Comparison of ENCODE assay signal across 9 mouse cellular contexts in the genomic region with DNA sequence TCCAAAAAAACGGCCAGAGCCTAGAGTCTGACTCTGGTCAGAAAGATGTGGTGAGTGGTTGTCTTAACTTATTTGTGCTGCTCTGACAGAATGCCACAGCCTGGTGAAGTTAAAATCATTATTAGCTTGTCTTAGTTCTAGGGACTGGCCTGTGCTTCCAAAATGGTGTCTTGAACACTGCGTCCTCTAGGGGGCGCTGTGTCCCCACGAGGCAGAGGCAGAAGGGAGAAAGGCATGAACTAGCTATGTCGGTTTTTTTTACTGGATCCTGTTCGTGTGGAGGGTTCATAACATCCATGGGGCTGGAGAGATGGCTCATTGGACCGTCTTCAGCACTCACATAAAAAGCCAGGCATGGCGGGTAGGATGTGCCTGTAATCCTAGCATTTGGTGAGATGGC. TPM values are rescaled to one million over a fixed set of nuclear protein-coding genes. Genes with fewer than 3 reads are reported as not detected.
DNase-seq lines count a peak whose midpoint lies in the region; ATAC-seq and TF ChIP-seq lines count a peak whose summit lies in the region.
"Had no signal": no experiment of that assay in that cellular context is flagged by ENCODE, and none has a peak within 500 bp of the region (broad histone marks: within the 10 kb centered on the region; RNA-seq: fewer than 3 reads in every experiment).

No protein-coding gene starts in this region.

- H3K4me1 ChIP-seq in forebrain, embryonic 10.5 days = peaks cover 10% of the 10 kb centered on the region; the same call in 1 of the 2 replicates
- H3K4me1 ChIP-seq in forebrain, embryonic 16.5 days (replicated peaks; ENCODE audit: control insufficient read depth, insufficient read depth, low read length) = no peaks in the 10 kb centered on the region
- no peaks in the 10 kb centered on the region for H3K4me1 ChIP-seq in thymus, adult 2 months (replicated peaks; ENCODE audit: control insufficient read depth, insufficient read depth, low read length)

- no peak overlapping the region for H3K9ac ChIP-seq in forebrain, embryonic 16.5 days (replicated peaks; ENCODE audit: low read depth, low read length)

- no peaks in the 10 kb centered on the region for H3K36me3 ChIP-seq in forebrain, embryonic 10.5 days (replicated peaks)
- no peaks in the 10 kb centered on the region for H3K36me3 ChIP-seq in forebrain, embryonic 16.5 days (ENCODE audit: control insufficient read depth, insufficient read depth)
- no peaks in the 10 kb centered on the region for H3K36me3 ChIP-seq in thymus, adult 2 months (ENCODE audit: control insufficient read depth, insufficient read depth, low read length)

- H3K4me3 ChIP-seq in forebrain, embryonic 10.5 days = no peak overlapping the region
- H3K4me3 ChIP-seq in forebrain, embryonic 16.5 days (replicated peaks; ENCODE audit: low read length) = no peak overlapping the region
- no peak overlapping the region for H3K4me3 ChIP-seq in thymus, adult 2 months (ENCODE audit: control insufficient read depth, insufficient read depth, low read length)

- no peaks in the 10 kb centered on the region for H3K9me3 ChIP-seq in forebrain, embryonic 10.5 days
- no peaks in the 10 kb centered on the region for H3K9me3 ChIP-seq in forebrain, embryonic 16.5 days (ENCODE audit: control insufficient read depth, low read length)

- TF ChIP-seq CTCF in thymus, adult 2 months (IDR thresholded peaks at IDR 0.05; ENCODE audit: borderline replicate concordance, control insufficient read depth, extremely low read depth, insufficient read depth, low read length, poor library complexity) = peak; percentile 68; the same call in 1 of the 2 replicates

- no peak for TF ChIP-seq POLR2A in thymus, adult 2 months (IDR thresholded peaks at IDR 0.05; ENCODE audit: control insufficient read depth, extremely low read depth, insufficient read depth, low read length, poor library complexity)

- H3K27me3 ChIP-seq in forebrain, embryonic 10.5 days (ENCODE audit: poor library complexity, severe bottlenecking) = no peaks in the 10 kb centered on the region
- H3K27me3 ChIP-seq in forebrain, embryonic 16.5 days (replicated peaks; ENCODE audit: control insufficient read depth, insufficient read depth, low read length) = no peaks in the 10 kb centered on the region
- H3K27me3 ChIP-seq in thymus, adult 2 months (ENCODE audit: control insufficient read depth, insufficient read depth, low read length) = no peaks in the 10 kb centered on the region

- H3K4me2 ChIP-seq in forebrain, embryonic 16.5 days (ENCODE audit: low read length) = no peak overlapping the region

- H3K27ac ChIP-seq in forebrain, embryonic 10.5 days = no peak overlapping the region
- no peak overlapping the region for H3K27ac ChIP-seq in forebrain, embryonic 16.5 days (ENCODE audit: low read length)
- H3K27ac ChIP-seq in thymus, adult 2 months (ENCODE audit: control insufficient read depth, insufficient read depth, low read length) = no peak overlapping the region

- WGBS in forebrain, embryonic 10.5 days = 35% methylated on average over 8 of the region's 8 CpGs
- WGBS in forebrain, embryonic 16.5 days = 31% methylated on average over 8 of the region's 8 CpGs
- 34% methylated on average over 8 of the region's 8 CpGs for WGBS in thymus, adult 2 months

- no peak for ATAC-seq in forebrain, embryonic 16.5 days
- peak; percentile 45; the same call in 1 of the 2 replicates for ATAC-seq in megakaryocyte, adult 5-6 weeks (ENCODE audit: poor library complexity, severe bottlenecking)

- DNase-seq in forebrain, embryonic 10.5 days (ENCODE audit: extremely low spot score, low spot score) = peak; percentile 52
- peak; percentile 60 for DNase-seq in thymus, adult 2 months
- DNase-seq in thymus, adult 18-20 months = no peak
- DNase-seq in embryo, embryonic 10 days (ENCODE audit: low spot score) = peak; percentile 79
- DNase-seq in kidney, postnatal 36 days = peak; percentile 40 to 80
- DNase-seq in thymus, postnatal 10 days (ENCODE audit: low spot score in 2 of 2) = peak; percentile 25 to 62

RNA-seq across cellular contexts. Expression of gene Lctl, which starts 3.0 kb away (rescaled TPM):
- polyA plus RNA-seq in forebrain, embryonic 10.5 days (2016; fragmentation: Nextera tagmentation; extraction: Ambion mirVana) = 0.11 TPM in 1 of 2 replicates, not detected in the other
- polyA plus RNA-seq in forebrain, embryonic 16.5 days (2015; fragmentation: Nextera tagmentation; extraction: Ambion mirVana) = not detected in 2 replicates
- polyA plus RNA-seq in thymus, adult 2 months (2012; rRNA removed) = 1.4 and 2.7 TPM in 2 replicates
- not detected in 2 replicates for total RNA-seq in megakaryocyte, adult 5-6 weeks (2015)
- not detected in 2 replicates for total RNA-seq in megakaryocyte, adult 5-6 weeks (2017)
- polyA plus RNA-seq: stomach, embryonic 14.5 days had no signal

RNA-seq across cellular contexts. Expression of gene Zwilch, which starts 53.0 kb away (rescaled TPM):
- polyA plus RNA-seq in forebrain, embryonic 10.5 days (2016; fragmentation: Nextera tagmentation; extraction: Ambion mirVana) = 47.5 and 49.3 TPM in 2 replicates
- 10.0 and 10.8 TPM in 2 replicates for polyA plus RNA-seq in forebrain, embryonic 16.5 days (2015; fragmentation: Nextera tagmentation; extraction: Ambion mirVana)
- polyA plus RNA-seq in thymus, adult 2 months (2012; rRNA removed) = 8.1 and 8.3 TPM in 2 replicates
- total RNA-seq in megakaryocyte, adult 5-6 weeks (2015) = 22.3 and 26.7 TPM in 2 replicates
- 76.4 and 109 TPM in 2 replicates for total RNA-seq in megakaryocyte, adult 5-6 weeks (2017)

RNA-seq across cellular contexts. Expression of gene Rpl4, which starts 53.3 kb away (rescaled TPM):
- 1,283 and 1,312 TPM in 2 replicates for polyA plus RNA-seq in forebrain, embryonic 10.5 days (2016; fragmentation: Nextera tagmentation; extraction: Ambion mirVana)
- 714 and 781 TPM in 2 replicates for polyA plus RNA-seq in forebrain, embryonic 16.5 days (2015; fragmentation: Nextera tagmentation; extraction: Ambion mirVana)
- polyA plus RNA-seq in thymus, adult 2 months (2012; rRNA removed) = 518 and 600 TPM in 2 replicates
- total RNA-seq in megakaryocyte, adult 5-6 weeks (2015) = 2,055 and 2,225 TPM in 2 replicates
- 1,695 and 1,727 TPM in 2 replicates for total RNA-seq in megakaryocyte, adult 5-6 weeks (2017)

RNA-seq across cellular contexts. Expression of gene Snapc5, which starts 59.2 kb away (rescaled TPM):
- polyA plus RNA-seq in forebrain, embryonic 10.5 days (2016; fragmentation: Nextera tagmentation; extraction: Ambion mirVana) = 35.6 and 38.1 TPM in 2 replicates
- 31.5 and 35.3 TPM in 2 replicates for polyA plus RNA-seq in forebrain, embryonic 16.5 days (2015; fragmentation: Nextera tagmentation; extraction: Ambion mirVana)
- 9.2 and 9.6 TPM in 2 replicates for polyA plus RNA-seq in thymus, adult 2 months (2012; rRNA removed)
- total RNA-seq in megakaryocyte, adult 5-6 weeks (2015) = 25.6 and 31.7 TPM in 2 replicates
- 70.1 and 76.7 TPM in 2 replicates for total RNA-seq in megakaryocyte, adult 5-6 weeks (2017)

Comparison
In these comparisons a context has a peak if more than half of its experiments do, and no peak if none do; other contexts are left out.
1. DNase-seq: peak in forebrain, embryonic 10.5 days (single experiment), thymus, adult 2 months (single experiment), embryo, embryonic 10 days (single experiment), kidney, postnatal 36 days (2 of 2) and thymus, postnatal 10 days (2 of 2); none in thymus, adult 18-20 months (0 of 2).